17 mouse cellular contexts compared by ENCODE assay signal in the genomic region with DNA sequence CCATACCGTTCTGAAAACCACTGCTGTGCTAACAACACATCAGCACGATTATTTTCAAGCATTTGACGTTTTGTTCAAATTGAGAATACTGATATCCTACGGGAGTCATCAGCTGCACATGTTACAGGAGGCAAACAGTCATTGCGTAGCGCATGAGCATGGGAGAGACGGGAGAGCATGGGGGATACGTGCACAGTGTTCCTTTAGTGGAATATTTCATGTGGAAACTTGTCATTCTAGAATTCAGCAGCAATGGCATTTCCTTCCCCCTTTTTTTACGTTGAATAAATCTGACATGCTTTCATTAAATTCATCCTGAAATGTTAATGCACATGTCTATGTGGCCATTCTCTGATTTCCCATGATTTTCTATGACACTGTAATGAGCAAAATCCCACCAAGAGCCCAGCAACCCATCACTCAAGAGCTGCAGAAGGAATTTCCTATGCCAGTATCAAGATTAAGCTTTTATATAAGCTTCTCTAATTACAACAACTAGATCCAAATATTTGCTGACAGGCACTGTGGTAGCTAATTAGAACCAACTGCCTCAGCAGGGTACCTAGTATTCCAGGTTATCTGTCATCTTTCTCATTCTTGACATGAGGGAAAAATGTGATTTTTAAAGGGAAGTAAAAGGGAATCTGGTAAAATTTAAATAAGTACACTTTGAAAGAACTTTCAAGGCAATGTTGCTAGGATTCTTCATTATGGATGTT.
DNase-seq lines count a peak whose midpoint lies in the region; ATAC-seq lines count a peak whose summit lies in the region.
"Had no signal": no experiment of that assay in that cellular context is flagged by ENCODE, and none has a peak within 500 bp of the region (broad histone marks: within the 10 kb centered on the region; RNA-seq: fewer than 3 reads in every experiment).

No protein-coding gene starts in this region.

- peak; percentile 27 for DNase-seq in embryonic facial prominence, embryonic 11.5 days (ENCODE audit: low spot score)
- DNase-seq in embryonic facial prominence, embryonic 10.5 days (ENCODE audit: low spot score): no peak
- no peak for DNase-seq in neural tube, embryonic 10.5 days (ENCODE audit: extremely low spot score, low spot score)
- peak; percentile 61 for DNase-seq in midbrain, embryonic 14.5 days
- peak; percentile 55 for DNase-seq in retina, postnatal 1 day
- DNase-seq in left cerebral cortex, postnatal 10 days (ENCODE audit: extremely low spot score in 1 of 2, low spot score in 2 of 2): no peak
- no peak for DNase-seq in embryo, embryonic 9.5 days (ENCODE audit: extremely low spot score)
- DNase-seq: cerebellum, adult 9-10 months; gastrocnemius, postnatal 25 days; kidney, adult 11 months; thymus, postnatal 14 days had no signal

- WGBS in embryonic facial prominence, embryonic 11.5 days: 70% methylated on average over 9 of the region's 9 CpGs
- 79% methylated on average over 9 of the region's 9 CpGs for WGBS in embryonic facial prominence, embryonic 10.5 days
- 50% methylated on average over 9 of the region's 9 CpGs for WGBS in neural tube, embryonic 13.5 days
- WGBS in midbrain, embryonic 14.5 days: 60% methylated on average over 9 of the region's 9 CpGs

- no peaks in the 10 kb centered on the region for H3K9me3 ChIP-seq in embryonic facial prominence, embryonic 11.5 days (replicated peaks; ENCODE audit: control insufficient read depth, low read length)
- no peaks in the 10 kb centered on the region for H3K9me3 ChIP-seq in embryonic facial prominence, embryonic 10.5 days
- no peaks in the 10 kb centered on the region for H3K9me3 ChIP-seq in neural tube, embryonic 13.5 days
- no peaks in the 10 kb centered on the region for H3K9me3 ChIP-seq in midbrain, embryonic 14.5 days (ENCODE audit: control insufficient read depth, low read length)
- H3K9me3 ChIP-seq: forebrain, embryonic 12.5 days; G1E; limb, embryonic 15.5 days had no signal

- H3K36me3 ChIP-seq in embryonic facial prominence, embryonic 11.5 days (replicated peaks; ENCODE audit: control insufficient read depth, insufficient read depth, low read depth, low read length): no peaks in the 10 kb centered on the region
- no peaks in the 10 kb centered on the region for H3K36me3 ChIP-seq in embryonic facial prominence, embryonic 10.5 days (replicated peaks)
- H3K36me3 ChIP-seq in neural tube, embryonic 13.5 days: no peaks in the 10 kb centered on the region
- H3K36me3 ChIP-seq in midbrain, embryonic 14.5 days (ENCODE audit: control insufficient read depth, insufficient read depth, low read length): no peaks in the 10 kb centered on the region
- H3K36me3 ChIP-seq: forebrain, embryonic 12.5 days; G1E; limb, embryonic 15.5 days had no signal

- no peaks in the 10 kb centered on the region for H3K27me3 ChIP-seq in embryonic facial prominence, embryonic 11.5 days (ENCODE audit: control insufficient read depth, insufficient read depth, low read length)
- no peaks in the 10 kb centered on the region for H3K27me3 ChIP-seq in embryonic facial prominence, embryonic 10.5 days (replicated peaks; ENCODE audit: low read depth, poor library complexity, severe bottlenecking)
- H3K27me3 ChIP-seq in neural tube, embryonic 13.5 days: no peaks in the 10 kb centered on the region
- no peaks in the 10 kb centered on the region for H3K27me3 ChIP-seq in midbrain, embryonic 14.5 days (ENCODE audit: control insufficient read depth, insufficient read depth, low read length)
- H3K27me3 ChIP-seq: forebrain, embryonic 12.5 days; limb, embryonic 15.5 days had no signal

- H3K4me1 ChIP-seq in embryonic facial prominence, embryonic 11.5 days (ENCODE audit: control insufficient read depth, insufficient read depth, low read length): no peaks in the 10 kb centered on the region
- H3K4me1 ChIP-seq in embryonic facial prominence, embryonic 10.5 days: no peaks in the 10 kb centered on the region
- peaks cover 4% of the 10 kb centered on the region; the same call in 1 of the 2 replicates for H3K4me1 ChIP-seq in neural tube, embryonic 13.5 days (replicated peaks)
- H3K4me1 ChIP-seq in midbrain, embryonic 14.5 days (ENCODE audit: control insufficient read depth, insufficient read depth, low read length): 0 out of 2 replicates have a peak, but pooled peaks cover 4% of the 10 kb centered on the region
- H3K4me1 ChIP-seq: forebrain, embryonic 12.5 days; limb, embryonic 15.5 days had no signal

- H3K4me2 ChIP-seq in embryonic facial prominence, embryonic 11.5 days (ENCODE audit: low read depth, low read length): no peak overlapping the region
- peak overlapping the region; percentile 25; the same call in 1 of the 2 replicates for H3K4me2 ChIP-seq in neural tube, embryonic 13.5 days
- H3K4me2 ChIP-seq in midbrain, embryonic 14.5 days (ENCODE audit: low read length): peak overlapping the region; percentile 23; the same call in 1 of the 2 replicates
- H3K4me2 ChIP-seq: forebrain, embryonic 12.5 days; limb, embryonic 15.5 days had no signal

- no peak for ATAC-seq in embryonic facial prominence, embryonic 11.5 days (replicated peaks; ENCODE audit: insufficient number of reproducible peaks, low FRiP score, low TSS enrichment, low read depth)
- ATAC-seq in neural tube, embryonic 13.5 days (ENCODE audit: low read depth): peak; percentile 83
- peak; percentile 77 for ATAC-seq in midbrain, embryonic 14.5 days (ENCODE audit: low FRiP score, low TSS enrichment)
- ATAC-seq: CD4-positive, CD25-positive, alpha-beta regulatory T cell, adult 4 months; lung, postnatal 0 days had no signal

- no peak overlapping the region for H3K27ac ChIP-seq in embryonic facial prominence, embryonic 11.5 days (replicated peaks; ENCODE audit: low read depth, low read length)
- no peak overlapping the region for H3K27ac ChIP-seq in embryonic facial prominence, embryonic 10.5 days (replicated peaks)
- H3K27ac ChIP-seq in neural tube, embryonic 13.5 days (replicated peaks): 0 out of 2 replicates have a peak overlapping the region, but pooled peaks have one; percentile 64
- H3K27ac ChIP-seq in midbrain, embryonic 14.5 days (replicated peaks; ENCODE audit: low read depth, low read length): peak overlapping the region; percentile 61
- H3K27ac ChIP-seq: forebrain, embryonic 12.5 days; limb, embryonic 15.5 days had no signal

- no peak overlapping the region for H3K4me3 ChIP-seq in embryonic facial prominence, embryonic 11.5 days (ENCODE audit: low read depth, low read length)
- no peak overlapping the region for H3K4me3 ChIP-seq in embryonic facial prominence, embryonic 10.5 days
- H3K4me3 ChIP-seq in neural tube, embryonic 13.5 days: no peak overlapping the region
- no peak overlapping the region for H3K4me3 ChIP-seq in midbrain, embryonic 14.5 days (replicated peaks; ENCODE audit: low read depth, low read length)
- H3K4me3 ChIP-seq: forebrain, embryonic 12.5 days; limb, embryonic 15.5 days had no signal

- intact Hi-C loops in left cerebral cortex, postnatal 10 days (cut with DNase I): no loop called here

- no peak overlapping the region for H3K9ac ChIP-seq in embryonic facial prominence, embryonic 11.5 days (replicated peaks; ENCODE audit: low read length)
- H3K9ac ChIP-seq in neural tube, embryonic 13.5 days: no peak overlapping the region
- no peak overlapping the region for H3K9ac ChIP-seq in midbrain, embryonic 14.5 days (replicated peaks; ENCODE audit: low read length)
- H3K9ac ChIP-seq: forebrain, embryonic 12.5 days; limb, embryonic 15.5 days had no signal

Comparison
In these comparisons a context has a peak if more than half of its experiments do, and no peak if none do; other contexts are left out.
1. DNase-seq: peak in embryonic facial prominence, embryonic 11.5 days (single experiment), midbrain, embryonic 14.5 days (single experiment) and retina, postnatal 1 day (single experiment); none in embryonic facial prominence, embryonic 10.5 days (single experiment), neural tube, embryonic 10.5 days (single experiment), left cerebral cortex, postnatal 10 days (0 of 2) and embryo, embryonic 9.5 days (single experiment).
2. H3K27ac ChIP-seq: peak in neural tube, embryonic 13.5 days (single experiment) and midbrain, embryonic 14.5 days (single experiment); none in embryonic facial prominence, embryonic 11.5 days (single experiment) and embryonic facial prominence, embryonic 10.5 days (single experiment).